Mouse (Mus musculus) kidney, postnatal 4 days (tissue): ENCODE results near the gene Bdp1.
A peak's percentile ranks its signal among the peaks of the same experiment; 100 is the strongest.

Experiments
- DNase-seq, 2 experiments: peaks; one replicate each; pipeline ENCODE4 v3.0.0; 2021; ENCODE audit warnings: mixed read lengths in 2 of 2

Bdp1 gene

GRCm38 (mm10) chr13:100103748-100104254, at the start of gene Bdp1:
Gene Bdp1 (minus strand): TSS chr13:100104070.
- peak; percentile 97 for DNase-seq

- no peak for DNase-seq
These were observed 48.8 kb upstream of the Bdp1 start for GRCm38 (mm10) chr13:100152659-100153058.

GRCm38 (mm10) chr13:100141646-100142314, 37.9 kb upstream of the Bdp1 start:
- no peak for DNase-seq

- no peak for DNase-seq
These were observed 21.4 kb upstream of the Bdp1 start for GRCm38 (mm10) chr13:100125258-100125643.

GRCm38 (mm10) chr13:100124423-100125257, 20.8 kb upstream of the Bdp1 start, which contains the start of gene Smn1:
Gene Smn1 (plus strand): TSS chr13:100124852.
- peak; percentile 92 to 95 for DNase-seq

GRCm38 (mm10) chr13:100123970-100124369, 20.1 kb upstream of the Bdp1 start:
- no peak for DNase-seq

- peak in 1 of 2 experiments; percentile 19 for DNase-seq
These were observed 8.5 kb upstream of the Bdp1 start for GRCm38 (mm10) chr13:100112218-100112972.

GRCm38 (mm10) chr13:100107652-100108472, 4.0 kb upstream of the Bdp1 start, which contains the start of gene Serf1:
Gene Serf1 (plus strand): TSS chr13:100108012.
- DNase-seq, result peak; percentile 90 to 94

GRCm38 (mm10) chr13:100103052-100103658, 715 bp downstream of the Bdp1 start:
- no peak for DNase-seq

- no peak for DNase-seq
These were observed 5.1 kb downstream of the Bdp1 start for GRCm38 (mm10) chr13:100098808-100099207.

GRCm38 (mm10) chr13:100071473-100071872, 32.4 kb downstream of the Bdp1 start:
- no peak for DNase-seq

- no peak for DNase-seq
These were observed 36.0 kb downstream of the Bdp1 start for GRCm38 (mm10) chr13:100067821-100068220.

GRCm38 (mm10) chr13:100063936-100064335, 39.9 kb downstream of the Bdp1 start:
- no peak for DNase-seq

- DNase-seq, result peak in 1 of 2 experiments; percentile 3
These were observed 46.1 kb downstream of the Bdp1 start for GRCm38 (mm10) chr13:100057738-100058137.

- DNase-seq, result no peak
These were observed 77.9 kb downstream of the Bdp1 start for GRCm38 (mm10) chr13:100026013-100026412.

- no peak for DNase-seq
These were observed 87.0 kb downstream of the Bdp1 start for GRCm38 (mm10) chr13:100016891-100017290.

- DNase-seq, result peak; percentile 2 to 22
These were observed 87.9 kb downstream of the Bdp1 start for GRCm38 (mm10) chr13:100015937-100016336.

GRCm38 (mm10) chr13:100014906-100015895, 88.7 kb downstream of the Bdp1 start, which contains the start of gene Mccc2:
Gene Mccc2 (minus strand): TSS chr13:100015639.
- peak; percentile 89 to 94 for DNase-seq

GRCm38 (mm10) chr13:100005911-100006496, 97.9 kb downstream of the Bdp1 start:
- no peak for DNase-seq

- DNase-seq, result peak; percentile 86 to 88
These were observed 102.1 kb downstream of the Bdp1 start for GRCm38 (mm10) chr13:100001790-100002196.
